Comparison of ENCODE assay signal across 9 mouse cellular contexts in the genomic region with DNA sequence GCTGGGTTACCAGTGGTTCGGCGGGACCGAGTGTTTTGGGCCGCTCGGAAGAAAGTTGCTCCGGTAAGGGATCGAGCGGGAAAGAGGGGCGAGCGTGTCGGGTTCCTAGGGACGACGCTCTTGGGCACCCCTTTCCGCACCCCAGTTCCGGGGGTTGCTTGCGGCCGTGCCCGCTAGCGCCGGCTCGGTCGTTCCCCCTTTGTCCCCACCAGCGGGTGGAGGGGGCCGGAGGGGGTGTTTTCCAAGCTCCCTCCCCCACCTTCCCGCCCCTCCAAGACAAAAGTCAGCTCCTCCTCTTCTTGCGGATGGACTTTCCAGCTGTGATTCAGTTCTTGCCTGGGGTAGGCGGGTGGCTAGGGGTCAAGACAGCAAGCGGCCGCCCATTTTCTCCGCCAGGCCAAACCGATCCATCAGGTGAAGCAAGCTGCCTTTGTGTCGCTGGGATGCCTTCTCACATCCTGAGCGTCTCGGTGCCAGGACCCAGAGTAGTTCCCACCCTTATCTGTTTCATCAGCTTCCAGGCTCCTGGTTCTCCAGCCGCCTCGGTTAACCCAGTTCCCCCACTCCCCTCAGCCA. TPM values are rescaled to one million over a fixed set of nuclear protein-coding genes. Genes with fewer than 3 reads are reported as not detected.
DNase-seq lines count a peak whose midpoint lies in the region; ATAC-seq and TF ChIP-seq lines count a peak whose summit lies in the region.
"Had no signal": no experiment of that assay in that cellular context is flagged by ENCODE, and none has a peak within 500 bp of the region (broad histone marks: within the 10 kb centered on the region; RNA-seq: fewer than 3 reads in every experiment).

No protein-coding gene starts in this region.

- peak; percentile 37 for DNase-seq in ovary, adult 18-20 months (ENCODE audit: low spot score)
- DNase-seq in ovary, postnatal 10 days (ENCODE audit: low spot score): no peak
- DNase-seq in lung, adult 18-20 months: peak; percentile 78 to 85
- DNase-seq in retina, postnatal 1 day: peak; percentile 63
- DNase-seq in layer of hippocampus, postnatal 25 days (ENCODE audit: extremely low spot score in 1 of 2, low spot score in 1 of 2): no peak

- whole genome bisulfite sequencing in intestine, postnatal 0 days: 1% methylated on average over 33 of the region's 36 CpGs

- H3K4me2 ChIP-seq in intestine, postnatal 0 days (replicated peaks; ENCODE audit: low read depth): peak overlapping the region; percentile 99

- peaks cover 41% of the 10 kb centered on the region for H3K4me1 ChIP-seq in brown adipose tissue, adult 24 weeks (ENCODE audit: control insufficient read depth, insufficient read depth, insufficient read length, low read length)
- H3K4me1 ChIP-seq in intestine, postnatal 0 days (replicated peaks; ENCODE audit: control insufficient read depth, insufficient read depth, low read length): no peaks in the 10 kb centered on the region; the same call in 1 of the 2 replicates

- peak overlapping the region; percentile 88 for H3K4me3 ChIP-seq in brown adipose tissue, adult 24 weeks (ENCODE audit: insufficient read depth, low read depth, low read length)
- peak overlapping the region; percentile 75 for H3K4me3 ChIP-seq in intestine, postnatal 0 days (ENCODE audit: low read depth, low read length)

- H3K27me3 ChIP-seq in intestine, postnatal 0 days (replicated peaks; ENCODE audit: control insufficient read depth, insufficient read depth, low read length): no peaks in the 10 kb centered on the region

- H3K9ac ChIP-seq in intestine, postnatal 0 days (ENCODE audit: low read depth, low read length): peak overlapping the region; percentile 81

- peak overlapping the region; percentile 98 for H3K27ac ChIP-seq in brown adipose tissue, adult 24 weeks (replicated peaks; ENCODE audit: low read depth, low read length)
- peak overlapping the region; percentile 92 for H3K27ac ChIP-seq in intestine, postnatal 0 days (ENCODE audit: low read depth, low read length)

- H3K36me3 ChIP-seq in intestine, postnatal 0 days (ENCODE audit: control insufficient read depth, insufficient read depth): no peaks in the 10 kb centered on the region; the same call in 1 of the 2 replicates

- no peaks in the 10 kb centered on the region for H3K9me3 ChIP-seq in intestine, postnatal 0 days (ENCODE audit: control insufficient read depth)

- no peak for TF ChIP-seq CTCF in intestine, postnatal 0 days (IDR thresholded peaks at IDR 0.05; ENCODE audit: low read depth)

- ATAC-seq in granulocyte monocyte progenitor cell, adult 5-6 weeks (replicated peaks; ENCODE audit: poor library complexity, severe bottlenecking): peak; percentile 4
- ATAC-seq in intestine, postnatal 0 days: peak; percentile 8; the same call in 1 of the 2 replicates

RNA-seq across cellular contexts. Expression of gene Arhgef2, which starts 15.9 kb away (rescaled TPM):
- 13.7 and 23.6 TPM in 2 replicates for polyA plus RNA-seq in brown adipose tissue, adult 24 weeks (2012; ENCODE audit: insufficient read depth, insufficient read length, missing spikeins)
- 125 and 137 TPM in 2 replicates for total RNA-seq in granulocyte monocyte progenitor cell, adult 5-6 weeks (2014; fragmentation: Nextera tagmentation)
- 59.1 and 73.5 TPM in 2 replicates for total RNA-seq in granulocyte monocyte progenitor cell, adult 5-6 weeks (2017)
- polyA plus RNA-seq in intestine, postnatal 0 days (2015; fragmentation: Nextera tagmentation; extraction: Ambion mirVana): 21.6 and 22.1 TPM in 2 replicates
- total RNA-seq in layer of hippocampus, postnatal 25 days (2021): 100 to 1,000 TPM; 232 to 289 TPM

RNA-seq across cellular contexts. Expression of gene Rxfp4, which starts 31.3 kb away (rescaled TPM):
- not detected in 2 replicates for polyA plus RNA-seq in brown adipose tissue, adult 24 weeks (2012; ENCODE audit: insufficient read depth, insufficient read length, missing spikeins)
- total RNA-seq in granulocyte monocyte progenitor cell, adult 5-6 weeks (2014; fragmentation: Nextera tagmentation): not detected in 2 replicates
- not detected in 2 replicates for total RNA-seq in granulocyte monocyte progenitor cell, adult 5-6 weeks (2017)
- not detected in 2 replicates for polyA plus RNA-seq in intestine, postnatal 0 days (2015; fragmentation: Nextera tagmentation; extraction: Ambion mirVana)
- total RNA-seq in layer of hippocampus, postnatal 25 days (2021): not detected
- total RNA-seq: adrenal gland, postnatal 4 days had no signal

RNA-seq across cellular contexts. Expression of gene Ssr2, which starts 45.9 kb away (rescaled TPM):
- polyA plus RNA-seq in brown adipose tissue, adult 24 weeks (2012; ENCODE audit: insufficient read depth, insufficient read length, missing spikeins): 84.2 and 89.0 TPM in 2 replicates
- total RNA-seq in granulocyte monocyte progenitor cell, adult 5-6 weeks (2014; fragmentation: Nextera tagmentation): 401 and 434 TPM in 2 replicates
- total RNA-seq in granulocyte monocyte progenitor cell, adult 5-6 weeks (2017): 225 and 243 TPM in 2 replicates
- 249 and 268 TPM in 2 replicates for polyA plus RNA-seq in intestine, postnatal 0 days (2015; fragmentation: Nextera tagmentation; extraction: Ambion mirVana)
- 100 to 1,000 TPM in 1 of 2 experiments, 10 to 100 TPM in 1; 93.9 to 108 TPM for total RNA-seq in layer of hippocampus, postnatal 25 days (2021)

Comparison
In these comparisons a context has a peak if more than half of its experiments do, and no peak if none do; other contexts are left out.
1. DNase-seq: peak in ovary, adult 18-20 months (single experiment), lung, adult 18-20 months (2 of 2) and retina, postnatal 1 day (single experiment); none in ovary, postnatal 10 days (single experiment) and layer of hippocampus, postnatal 25 days (0 of 2).